Mouse (Mus musculus) G1E (cell line): ENCODE measurements at regions not wholly inside any gene's neighbourhood (a gene's known extent, or its start where the extent isn't known, plus 50 kb on each side); places are given as distances from the start of the nearest gene placed in this dataset.

Experiments used
- ATAC-seq: 2 replicates; pipeline ENCODE4 v1.8.0; 2016; ENCODE audit warnings: mild to moderate bottlenecking; ENCODE audit not compliant: insufficient number of reproducible peaks, poor library complexity, low FRiP score, severe bottlenecking; ENCODE audit errors: extremely low read depth
- DNase-seq: peaks from one replicate; pipeline ENCODE4 v3.0.0; 2012; ENCODE audit warnings: low spot score
- H3K27me3 ChIP-seq: 2 replicates; pipeline ENCODE4 v1.6.1; 2012; ENCODE audit warnings: mild to moderate bottlenecking, low read length, inconsistent platforms; ENCODE audit not compliant: insufficient read depth
- H3K36me3 ChIP-seq: replicated peaks from 2 replicates; pipeline ENCODE3; 2012; ENCODE audit warnings: mild to moderate bottlenecking, inconsistent platforms
- H3K4me1 ChIP-seq: 2 replicates; pipeline ENCODE4 v1.6.1; 2012; ENCODE audit warnings: low read depth, low read length, inconsistent platforms, mixed read lengths; ENCODE audit not compliant: insufficient read depth
- H3K4me3 ChIP-seq: 2 replicates; pipeline ENCODE4 v1.5.1; 2012; ENCODE audit warnings: low read depth, mild to moderate bottlenecking, inconsistent platforms, low read length, moderate library complexity, mixed read lengths
- H3K9me3 ChIP-seq: replicated peaks from 2 replicates; pipeline ENCODE4 v1.6.1; 2012; ENCODE audit warnings: inconsistent platforms
- CTCF ChIP-seq: IDR thresholded peaks from 2 replicates; pipeline ENCODE4 v1.5.1; 2012; ENCODE audit warnings: low read depth, low read length, inconsistent platforms, mixed read lengths
- GATA1 ChIP-seq: IDR thresholded peaks from 2 replicates; pipeline ENCODE4 v1.6.1; 2012; ENCODE audit warnings: borderline replicate concordance, low read length, inconsistent platforms, mixed read lengths
- GATA2 ChIP-seq: IDR thresholded peaks from 2 replicates; pipeline ENCODE4 v1.6.1; 2012; ENCODE audit warnings: low read depth, low read length, inconsistent platforms, borderline replicate concordance
- POLR2AphosphoS5 ChIP-seq: IDR thresholded peaks from 2 replicates; pipeline ENCODE4 v1.6.1; 2012; ENCODE audit warnings: low read depth, low read length, inconsistent platforms; ENCODE audit not compliant: insufficient replicate concordance
- TAL1 ChIP-seq: conservative IDR thresholded peaks from 2 replicates; pipeline ENCODE4 v1.6.1; 2012; ENCODE audit warnings: low read depth, low read length, inconsistent platforms, mixed read lengths

DNA sequence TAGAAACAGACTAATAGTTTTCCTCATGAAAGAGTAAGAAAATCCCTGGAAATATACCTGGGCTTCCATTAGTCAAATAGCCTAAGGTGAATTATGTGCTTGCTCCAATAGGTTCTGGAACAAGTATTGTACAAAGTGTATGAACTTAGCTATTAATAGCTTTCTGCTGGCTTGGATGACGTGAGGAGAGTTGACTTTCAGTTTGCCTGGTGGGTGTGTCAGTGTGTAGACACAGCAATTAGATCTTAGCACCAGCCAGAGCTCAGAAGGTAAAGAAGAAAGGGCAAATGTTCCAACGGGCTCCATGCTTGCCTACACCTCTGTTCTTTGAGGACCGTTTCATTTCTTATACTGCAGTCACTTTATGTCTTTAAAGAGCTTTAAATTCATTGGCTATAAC lies 654.8 kb upstream of the Mef2c start:
- no peak overlapping the region for H3K4me3 ChIP-seq
- no peak for TF ChIP-seq POLR2AphosphoS5
- TF ChIP-seq GATA1 = no peak
- no peak for TF ChIP-seq TAL1
- no peak for TF ChIP-seq GATA2
- TF ChIP-seq CTCF = no peak
- ATAC-seq (no peak), DNase-seq (no peak)
- no peaks in the 10 kb centered on the region for H3K9me3 ChIP-seq
- H3K27me3 ChIP-seq = no peaks in the 10 kb centered on the region
- H3K36me3 ChIP-seq = no peaks in the 10 kb centered on the region
- no peaks in the 10 kb centered on the region for H3K4me1 ChIP-seq

DNA sequence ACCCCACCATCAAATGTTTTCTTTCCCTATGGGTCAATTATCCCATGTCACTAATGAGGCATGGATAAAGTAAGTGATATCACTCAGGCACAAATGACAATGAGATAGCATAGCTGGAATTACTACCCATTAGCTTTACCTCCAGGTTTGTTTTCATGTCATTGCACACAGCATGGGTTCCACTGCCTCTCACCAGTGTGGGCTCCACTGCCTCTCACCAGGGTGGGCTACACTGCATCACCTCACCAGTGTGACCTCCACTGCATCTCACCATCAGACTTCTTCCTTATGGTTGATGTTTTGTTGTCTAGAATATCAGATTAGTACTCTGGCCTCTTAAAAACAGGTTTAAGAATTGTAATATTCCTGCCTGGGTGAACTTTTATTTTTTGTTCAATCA lies 634.0 kb upstream of the Mef2c start:
- no peak for ATAC-seq
- H3K9me3 ChIP-seq = no peaks in the 10 kb centered on the region

DNA sequence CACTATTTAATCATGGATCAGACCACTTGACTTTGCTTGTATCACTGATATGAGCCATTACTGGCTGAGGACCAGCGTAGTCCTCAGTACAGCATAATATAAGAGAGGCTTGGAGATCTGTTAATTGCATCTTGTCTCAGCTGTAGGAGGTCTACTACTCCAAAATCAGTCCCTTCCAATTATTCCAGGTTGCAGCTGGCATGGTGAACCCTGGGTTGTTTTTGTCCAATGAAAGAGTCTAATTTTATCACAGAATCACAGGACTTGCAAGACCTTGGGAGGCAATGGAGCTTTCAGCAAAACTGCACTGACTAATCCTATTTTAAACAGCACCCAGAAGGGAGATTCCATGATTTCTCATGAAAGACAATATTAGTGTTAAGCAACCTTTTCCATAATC lies 629.7 kb upstream of the Mef2c start:
- ATAC-seq = no peak
- TF ChIP-seq POLR2AphosphoS5 = no peak
- no peak for TF ChIP-seq TAL1
- no peak for TF ChIP-seq GATA2
- no peak for TF ChIP-seq GATA1
- TF ChIP-seq CTCF = no peak

More for the DNA sequence above, 634.0 kb upstream of the Mef2c start:
- H3K4me3 ChIP-seq = no peak overlapping the region
- H3K36me3 ChIP-seq = no peaks in the 10 kb centered on the region
- H3K27me3 ChIP-seq = no peaks in the 10 kb centered on the region
- TF ChIP-seq TAL1 (no peak), GATA2 (no peak), POLR2AphosphoS5 (no peak), CTCF (no peak), GATA1 (no peak)
- no peaks in the 10 kb centered on the region for H3K4me1 ChIP-seq
- DNase-seq = no peak

DNA sequence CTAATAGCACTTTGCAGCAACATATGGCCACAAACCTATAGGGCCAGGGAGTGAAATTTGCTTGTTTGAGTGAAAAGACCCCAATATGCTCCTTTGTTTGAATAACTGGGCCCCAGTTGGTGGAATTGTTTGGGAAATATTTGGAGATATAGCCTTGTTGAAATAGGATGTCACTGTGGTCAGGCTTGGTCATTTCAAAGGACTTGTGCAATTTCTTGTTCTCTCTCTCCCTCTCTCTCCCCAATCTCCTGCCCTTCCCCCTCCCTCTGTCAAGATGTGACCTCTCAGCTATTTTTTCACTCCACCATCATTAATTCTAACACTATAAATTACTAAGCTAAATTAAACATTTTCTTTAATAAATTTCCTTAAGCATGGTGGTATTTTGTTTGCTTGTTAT lies 620.5 kb upstream of the Mef2c start:
- no peaks in the 10 kb centered on the region for H3K27me3 ChIP-seq
- H3K9me3 ChIP-seq = no peaks in the 10 kb centered on the region
- H3K36me3 ChIP-seq = no peaks in the 10 kb centered on the region
- DNase-seq = no peak
- no peaks in the 10 kb centered on the region for H3K4me1 ChIP-seq
- H3K4me3 ChIP-seq = no peak overlapping the region
- TF ChIP-seq POLR2AphosphoS5 (no peak), GATA2 (no peak), GATA1 (no peak)
- no peak for ATAC-seq

More for the DNA sequence above, 629.7 kb upstream of the Mef2c start:
- H3K9me3 ChIP-seq = no peaks in the 10 kb centered on the region
- no peaks in the 10 kb centered on the region for H3K36me3 ChIP-seq
- H3K4me3 ChIP-seq = no peak overlapping the region
- DNase-seq = no peak
- no peaks in the 10 kb centered on the region for H3K4me1 ChIP-seq
- H3K27me3 ChIP-seq = no peaks in the 10 kb centered on the region

DNA sequence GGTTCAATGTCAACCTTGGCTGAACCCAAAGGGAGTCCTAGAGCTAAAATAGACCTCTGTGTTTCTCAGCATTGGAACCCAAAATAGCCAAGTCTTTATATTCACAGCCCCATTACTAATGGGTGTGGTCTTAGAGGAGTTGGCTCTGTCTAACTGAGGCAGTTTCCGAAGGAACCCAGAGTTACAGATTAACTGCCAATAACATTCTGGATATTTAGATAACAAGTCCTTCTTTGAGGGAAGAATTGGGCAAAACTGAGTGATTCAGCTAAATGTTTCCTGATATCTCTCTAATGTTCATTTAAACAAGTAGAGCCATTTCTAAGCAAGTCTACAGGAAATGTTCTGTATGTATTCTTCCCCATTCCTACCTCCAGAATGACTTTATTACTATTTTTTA lies 615.1 kb upstream of the Mef2c start:
- Histone ChIP-seq H3K4me3 (no peak overlapping the region), H3K27me3 (no peaks in the 10 kb centered on the region), H3K9me3 (no peaks in the 10 kb centered on the region), H3K4me1 (no peaks in the 10 kb centered on the region), H3K36me3 (no peaks in the 10 kb centered on the region)
- TF ChIP-seq GATA1 = no peak
- TF ChIP-seq CTCF = no peak
- TF ChIP-seq POLR2AphosphoS5 = no peak
- no peak for TF ChIP-seq TAL1
- TF ChIP-seq GATA2 = no peak
- DNase-seq (no peak), ATAC-seq (no peak)

DNA sequence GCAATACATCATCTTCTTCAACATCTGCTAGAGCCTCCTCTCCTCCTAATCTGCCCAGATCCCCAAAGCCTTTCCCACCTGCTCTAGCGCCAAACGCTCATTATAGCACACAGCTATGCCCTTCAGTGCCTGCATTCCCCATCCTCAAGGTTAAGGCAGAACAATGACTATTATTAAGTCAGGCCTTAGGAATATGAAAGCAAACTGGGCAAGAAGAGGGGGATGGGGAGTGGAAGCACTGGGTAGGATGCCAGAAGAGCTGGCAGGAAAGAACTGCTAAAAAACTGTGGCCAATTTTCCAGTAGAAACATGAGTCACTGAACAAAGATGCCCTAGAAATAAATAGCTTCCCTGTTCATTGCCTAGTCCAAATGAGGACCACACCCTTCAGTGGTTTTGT lies 611.1 kb upstream of the Mef2c start:
- H3K9me3 ChIP-seq = no peaks in the 10 kb centered on the region
- no peaks in the 10 kb centered on the region for H3K36me3 ChIP-seq
- DNase-seq (no peak), ATAC-seq (no peak)
- H3K4me3 ChIP-seq = no peak overlapping the region
- H3K27me3 ChIP-seq = no peaks in the 10 kb centered on the region
- H3K4me1 ChIP-seq = no peaks in the 10 kb centered on the region
- TF ChIP-seq GATA1 = no peak
- no peak for TF ChIP-seq GATA2
- TF ChIP-seq TAL1 = no peak
- TF ChIP-seq POLR2AphosphoS5 = no peak
- TF ChIP-seq CTCF = no peak

DNA sequence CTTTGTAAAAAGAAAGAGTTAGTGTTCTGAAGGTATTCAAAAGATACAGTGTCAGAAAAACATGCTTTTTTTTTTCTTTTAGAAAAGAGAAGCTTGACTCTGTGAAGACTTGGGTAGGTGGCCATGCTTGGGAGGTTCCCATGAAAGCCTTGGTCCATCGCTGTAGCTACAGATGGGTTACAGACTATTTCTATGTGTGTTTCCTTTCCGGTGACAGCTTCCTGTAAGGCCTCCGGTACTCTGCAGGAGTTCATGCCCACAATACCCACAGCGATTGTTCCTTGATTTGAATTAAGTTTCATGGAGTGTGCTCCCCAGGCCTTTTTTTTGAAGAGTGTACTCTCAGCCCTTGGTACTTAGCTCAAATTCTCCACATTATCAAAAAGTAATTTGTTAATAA lies 604.1 kb upstream of the Mef2c start:
- ATAC-seq = no peak
- H3K36me3 ChIP-seq = no peaks in the 10 kb centered on the region
- no peak overlapping the region for H3K4me3 ChIP-seq
- no peak for DNase-seq
- H3K4me1 ChIP-seq = no peaks in the 10 kb centered on the region
- H3K9me3 ChIP-seq = no peaks in the 10 kb centered on the region
- TF ChIP-seq CTCF (no peak), GATA2 (no peak), GATA1 (no peak), TAL1 (no peak), POLR2AphosphoS5 (no peak)
- no peaks in the 10 kb centered on the region for H3K27me3 ChIP-seq
